Mouse (Mus musculus) kidney, adult 2 months (tissue): ENCODE data around the gene P3h3.

Experiments
- CTCF ChIP-seq: fragments of 200-500 bp; conservative IDR thresholded peaks from 2 replicates; pipeline ENCODE4 v1.5.1; 2011; ENCODE audit warnings: low read depth, mild to moderate bottlenecking, control low read depth, low read length, moderate library complexity, mixed read lengths; ENCODE audit not compliant: insufficient read depth, insufficient read length
- POLR2A ChIP-seq: fragments of 200-500 bp; IDR thresholded peaks from one replicate; pipeline ENCODE4 v1.6.1; 2011; ENCODE audit warnings: low read depth, low read length, control low read depth

- TF ChIP-seq CTCF (no peak), POLR2A (peak; percentile 34)
These were observed 47.6 kb downstream of the P3h3 start for GRCm38 (mm10) chr6:124809775-124810538.
